Mouse (Mus musculus) frontal cortex, adult 2 months (tissue): ENCODE measurements at regions not wholly inside any gene's neighbourhood (a gene's known extent, or its start where the extent isn't known, plus 50 kb on each side); places are given as distances from the start of the nearest gene placed in this dataset.
A peak's percentile ranks its signal among the peaks of the same experiment; 100 is the strongest.
"Not testable (repeated sequence)": the region's sequence is repeated elsewhere in the genome, so short reads cannot be mapped to it uniquely, and the experiment has no call there.

Experiments used
- DNase-seq, 2 experiments: peaks; one replicate each; pipeline ENCODE4 v3.0.0; 2022; ENCODE audit warnings: low spot score in 1 of 2; ENCODE audit errors: extremely low spot score in 1 of 2

GRCm38 (mm10) chr10:7390239-7391091 lies 83.0 kb downstream of the Ulbp1 start:
- DNase-seq = no peak

- DNase-seq = not testable (repeated sequence)
Observed at GRCm38 (mm10) chr10:7358791-7359190, 114.6 kb downstream of the Ulbp1 start.

DNA sequence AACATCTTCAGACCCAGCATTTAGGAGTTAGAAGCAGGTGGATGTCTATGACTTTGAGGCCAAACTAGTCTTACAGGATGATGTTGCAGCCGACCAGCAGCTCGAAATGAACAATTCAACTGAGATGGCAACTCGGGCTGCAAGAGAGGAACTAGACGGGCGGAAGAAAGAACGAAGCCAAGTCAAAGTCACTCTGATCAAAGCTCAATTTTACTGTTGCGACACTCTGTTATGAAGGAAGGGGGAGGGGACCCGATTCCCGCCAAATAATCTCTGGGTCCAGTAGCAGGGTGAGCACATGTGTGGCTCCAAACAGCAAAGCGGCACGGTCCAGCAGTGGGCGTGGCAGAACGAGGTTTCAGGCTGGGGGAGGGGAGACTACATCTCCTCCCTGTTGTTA lies 129.1 kb downstream of the Ulbp1 start:
- DNase-seq = not testable (repeated sequence)

DNA sequence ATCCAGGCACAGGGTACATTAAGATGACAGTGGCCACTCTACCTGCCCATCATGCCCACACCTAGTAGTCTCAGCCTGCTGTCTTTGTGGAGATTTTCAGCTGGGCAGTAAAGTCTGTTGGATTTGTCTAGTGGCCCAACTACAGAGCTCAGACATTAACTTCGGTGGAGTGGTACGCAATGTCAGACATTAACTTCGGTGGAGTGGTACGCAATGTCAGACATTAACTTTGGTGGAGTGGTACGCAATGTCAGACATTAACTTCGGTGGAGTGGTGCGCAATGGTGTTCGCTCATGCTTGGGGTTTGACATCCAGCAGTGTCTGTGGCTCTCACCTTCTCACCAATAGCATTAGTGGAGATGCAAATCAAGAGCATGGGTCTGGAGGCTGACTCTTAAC lies 129.7 kb downstream of the Ulbp1 start:
- DNase-seq = not testable (repeated sequence)

DNA sequence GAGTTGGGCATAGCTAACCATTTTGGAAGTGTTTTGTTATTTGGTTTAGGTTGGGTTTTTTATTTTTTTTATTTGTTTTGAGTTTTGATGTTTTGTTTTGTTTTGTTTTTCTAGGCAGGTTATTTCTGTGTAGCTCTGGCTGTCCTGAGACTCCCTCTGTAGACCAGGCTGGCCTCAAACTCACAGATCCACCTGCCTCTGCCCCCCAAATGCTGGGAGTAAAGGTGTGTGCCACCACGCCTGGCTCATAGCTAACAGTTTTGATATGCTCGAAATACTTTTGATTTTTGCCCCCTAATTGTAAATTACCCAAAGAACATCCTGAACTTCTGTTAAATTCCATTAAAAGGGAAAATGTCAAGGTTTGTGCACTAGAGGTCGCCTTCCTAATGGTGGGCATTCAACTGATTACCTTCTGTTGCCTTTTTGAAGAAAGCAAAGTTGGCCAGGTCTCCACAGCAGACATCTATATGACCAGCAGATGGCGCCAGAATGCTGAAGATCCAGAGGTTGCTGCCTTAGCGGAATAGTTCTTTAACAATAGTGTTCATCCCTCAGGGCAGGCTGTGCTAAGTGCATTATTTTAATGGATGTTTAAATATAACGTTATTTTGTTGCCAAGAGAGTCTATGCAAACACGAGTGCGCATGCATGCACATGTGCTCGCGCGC lies 121.2 kb upstream of the Cnksr3 start:
- peak; percentile 44 to 84 for DNase-seq

GRCm38 (mm10) chr10:7328262-7328661 lies 116.2 kb upstream of the Cnksr3 start:
- DNase-seq = no peak

DNA sequence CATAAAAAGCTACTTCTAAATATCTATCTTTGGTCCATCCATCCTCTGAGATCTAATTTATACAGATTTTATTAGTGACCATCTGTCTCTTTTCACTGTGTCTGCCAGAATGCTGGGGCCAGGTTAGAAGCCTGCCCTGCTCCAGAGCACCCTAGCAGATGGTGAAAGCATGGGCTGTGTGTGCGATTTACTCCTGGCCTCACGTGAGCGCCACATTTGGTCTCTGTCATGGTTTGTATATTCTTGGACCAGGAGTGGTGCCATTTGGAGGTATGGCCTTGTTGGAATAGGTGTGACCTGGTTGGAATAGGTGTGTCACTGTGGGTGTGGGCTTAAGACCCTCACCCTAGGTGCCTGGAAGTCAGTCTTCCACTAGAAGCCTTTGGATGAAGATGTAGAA lies 115.0 kb upstream of the Cnksr3 start:
- not testable (repeated sequence) for DNase-seq

DNA sequence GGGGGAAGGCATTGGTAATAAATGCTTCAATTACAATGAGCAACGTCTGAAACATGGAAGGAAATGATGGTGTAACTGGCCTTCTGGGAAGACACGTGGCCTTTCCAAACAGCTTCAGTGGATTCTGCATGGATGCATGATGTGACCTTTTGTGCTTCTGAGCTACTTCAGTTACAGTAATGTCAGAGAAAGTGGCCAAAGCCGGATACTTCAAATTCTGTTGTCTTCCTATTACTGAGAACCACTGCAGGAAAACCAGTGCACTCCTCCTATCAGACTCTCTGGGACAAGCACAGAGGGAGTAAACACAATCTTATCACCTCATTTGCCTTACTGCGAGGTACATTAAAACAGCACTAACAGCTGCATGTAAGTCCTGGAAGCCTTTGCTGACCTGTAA lies 113.0 kb upstream of the Cnksr3 start:
- no peak for DNase-seq

DNA sequence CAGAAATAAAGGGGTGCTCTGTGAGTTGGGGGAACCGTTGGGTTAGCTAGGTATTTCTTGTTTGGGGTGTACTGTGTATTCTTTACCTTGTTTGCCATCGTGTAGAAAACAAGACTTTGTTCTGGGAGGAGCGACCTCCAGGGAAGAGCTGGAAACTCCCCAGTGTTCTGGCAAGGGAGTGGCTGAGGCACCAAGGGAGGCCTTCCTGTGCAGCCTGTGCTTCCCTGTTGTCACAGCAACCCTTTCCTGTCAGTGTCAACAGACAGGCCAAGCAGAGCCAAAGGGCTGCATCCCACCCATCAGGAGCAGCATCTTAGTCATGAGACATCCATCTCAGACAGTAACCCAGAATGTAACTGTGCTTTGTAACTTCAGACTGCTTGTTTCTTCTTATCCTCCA lies 111.2 kb upstream of the Cnksr3 start:
- no peak for DNase-seq

GRCm38 (mm10) chr10:7309927-7310326 lies 97.9 kb upstream of the Cnksr3 start:
- no peak for DNase-seq

- DNase-seq = not testable (repeated sequence)
Observed at GRCm38 (mm10) chr10:7305881-7306280, 93.8 kb upstream of the Cnksr3 start.

- no peak for DNase-seq
Observed at GRCm38 (mm10) chr10:7298377-7298776, 86.3 kb upstream of the Cnksr3 start.

GRCm38 (mm10) chr10:7295921-7296320 lies 83.9 kb upstream of the Cnksr3 start:
- DNase-seq = no peak

DNA sequence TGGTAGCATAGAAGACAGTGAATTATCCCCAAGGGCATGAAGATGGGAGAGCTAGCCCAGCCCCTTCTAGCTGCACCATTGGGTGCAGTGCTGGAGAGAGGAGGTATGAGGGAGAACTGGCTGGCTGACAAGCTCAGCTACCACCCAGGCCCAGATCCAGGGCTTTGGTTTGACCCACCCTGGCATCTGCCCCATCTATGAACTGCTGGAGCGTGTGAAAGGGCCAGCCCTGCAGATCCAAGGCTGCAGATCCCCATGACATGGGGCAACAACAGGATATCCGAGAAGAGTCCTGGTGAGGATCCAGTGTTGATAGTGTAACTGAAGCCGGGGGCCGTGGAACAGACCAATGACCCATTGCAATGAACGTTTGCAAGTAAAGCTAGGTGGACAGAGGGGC lies 81.2 kb upstream of the Cnksr3 start:
- DNase-seq = no peak

- no peak for DNase-seq
Observed at GRCm38 (mm10) chr10:7289773-7290411, 77.9 kb upstream of the Cnksr3 start.

DNA sequence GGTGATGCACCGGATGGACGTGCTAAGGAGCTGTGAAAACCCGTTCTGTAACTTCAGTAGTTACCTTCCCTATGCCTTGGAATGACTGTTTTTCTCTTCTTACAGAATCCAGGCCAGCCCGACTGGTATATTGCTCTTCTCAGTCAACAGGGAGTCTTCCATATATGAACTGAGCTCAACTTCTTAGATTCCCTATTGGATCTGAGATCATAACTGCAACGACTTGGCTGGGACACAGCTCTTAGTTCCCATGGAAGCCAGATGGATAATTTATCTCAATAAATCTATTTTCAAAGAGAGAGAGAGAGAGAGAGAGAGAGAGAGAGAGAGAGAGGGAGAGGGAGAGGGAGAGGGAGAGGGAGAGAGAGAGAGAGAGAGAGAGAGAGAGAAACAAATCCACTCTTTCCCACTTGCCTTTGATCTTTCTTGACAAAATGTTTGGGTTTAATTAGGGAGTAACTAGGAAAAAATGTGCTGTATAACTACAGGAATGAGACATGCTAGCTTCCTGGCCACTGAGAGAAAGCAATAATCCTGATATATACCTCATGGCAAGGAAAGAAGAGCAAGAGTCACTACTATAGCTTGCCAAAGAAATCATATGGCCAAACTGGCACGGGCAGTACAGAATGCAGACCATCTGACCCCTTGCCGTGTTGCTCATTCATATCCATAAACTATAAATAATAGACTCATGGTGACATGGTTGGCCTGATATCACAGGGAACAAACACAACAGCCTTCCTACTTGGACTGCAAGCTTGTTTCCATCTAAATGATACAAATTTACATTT lies 73.3 kb upstream of the Cnksr3 start:
- DNase-seq = no peak

DNA sequence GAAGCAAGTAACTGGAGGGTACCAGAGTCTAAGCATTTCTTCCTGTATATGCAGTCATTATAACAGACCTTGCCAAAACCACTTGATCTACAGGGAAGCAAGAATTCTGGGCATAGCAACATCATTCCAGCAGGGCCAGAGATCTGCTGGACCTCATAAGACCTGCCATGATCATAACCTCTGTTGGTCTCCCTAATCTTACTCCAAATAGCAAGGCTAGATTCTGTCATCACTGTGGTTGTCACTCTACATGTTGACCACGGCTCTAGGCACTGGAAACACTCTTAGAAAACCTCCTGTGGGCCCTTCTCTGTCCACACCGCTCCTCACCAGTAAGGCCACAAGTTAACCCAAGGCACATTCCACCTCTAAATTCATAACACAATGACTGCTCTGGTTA lies 68.4 kb upstream of the Cnksr3 start:
- DNase-seq = no peak

DNA sequence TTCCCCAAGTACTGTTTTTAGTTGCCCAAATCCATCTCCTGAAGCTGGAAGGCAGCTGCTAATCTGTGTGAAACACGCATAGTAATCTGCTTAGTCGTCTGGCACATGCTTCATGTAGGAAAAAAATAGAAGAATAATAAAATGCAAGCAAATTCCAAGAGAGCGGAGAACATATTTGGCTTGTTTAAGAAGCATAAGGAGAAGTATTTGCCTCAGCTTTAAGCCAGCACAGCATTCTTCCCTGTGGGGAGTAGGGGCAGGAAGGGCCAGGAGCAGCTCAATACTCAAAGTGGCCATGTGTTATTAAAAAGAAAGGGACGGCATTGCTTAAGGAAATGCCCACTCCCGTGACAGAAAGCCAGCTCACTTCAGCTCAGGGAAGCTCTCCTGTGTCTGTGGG lies 66.8 kb upstream of the Cnksr3 start:
- no peak for DNase-seq

- no peak for DNase-seq
Observed at GRCm38 (mm10) chr10:7275357-7275756, 63.3 kb upstream of the Cnksr3 start.

DNA sequence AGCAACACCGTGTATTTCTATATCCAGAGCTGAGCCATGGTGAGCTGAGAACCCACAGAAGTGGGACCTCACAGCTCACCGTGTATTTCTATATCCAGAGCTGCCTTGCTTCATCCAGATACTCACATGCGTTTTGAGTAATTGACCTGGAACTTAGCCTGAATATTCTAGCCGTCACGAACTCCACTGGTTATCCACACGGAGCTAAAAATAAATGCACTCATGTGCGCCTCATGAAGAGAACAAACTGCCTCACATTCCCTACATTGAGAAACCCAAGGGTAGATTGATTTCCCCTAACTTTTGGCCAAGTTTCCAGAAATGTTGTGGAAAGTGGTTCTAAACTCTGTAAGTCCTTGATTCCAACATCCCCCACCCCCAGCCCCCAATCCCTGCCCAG lies 62.4 kb upstream of the Cnksr3 start:
- DNase-seq = no peak

- DNase-seq = no peak
Observed at GRCm38 (mm10) chr10:7271156-7271555, 59.1 kb upstream of the Cnksr3 start.
